Mouse (Mus musculus) liver, adult 2 months (tissue): ENCODE data around the gene Ipo9.

ENCODE experiments used
- CTCF ChIP-seq: fragments of 200-500 bp; IDR thresholded peaks from 2 replicates; pipeline ENCODE4 v1.5.1; 2011; ENCODE audit warnings: low read depth, low read length, control low read depth
- POLR2A ChIP-seq: fragments of 200-500 bp; IDR thresholded peaks from 2 replicates; pipeline ENCODE4 v1.6.1; 2011; ENCODE audit warnings: low read length, control low read depth; ENCODE audit not compliant: insufficient read depth; ENCODE audit errors: extremely low read depth

- TF ChIP-seq POLR2A (no peak), CTCF (no peak)
Measured at GRCm38 (mm10) chr1:135367595-135367994, 62.7 kb downstream of the Ipo9 start.
